Comparison of ENCODE assay signal across 15 mouse cellular contexts in genomic region chr10:47857922-47858321, GRCm38 (mm10).
DNase-seq lines count a peak whose midpoint lies in the region; TF ChIP-seq lines count a peak whose summit lies in the region.
"Had no signal": no experiment of that assay in that cellular context is flagged by ENCODE, and none has a peak within 500 bp of the region (broad histone marks: within the 10 kb centered on the region; RNA-seq: fewer than 3 reads in every experiment).

No protein-coding gene starts in this region.

- intact Hi-C loops in left cerebral cortex, postnatal 36 days (cut with DNase I): no loop called here

- TF ChIP-seq CTCF in brain, embryonic 14.5 days (IDR thresholded peaks at IDR 0.05; ENCODE audit: borderline replicate concordance, extremely low read depth, insufficient read depth, insufficient read length): no peak

- no peak for TF ChIP-seq POLR2A in brain, embryonic 14.5 days (IDR thresholded peaks at IDR 0.05; ENCODE audit: borderline replicate concordance, extremely low read depth, insufficient read depth, insufficient read length, poor library complexity, severe bottlenecking)

- DNase-seq in frontal cortex, adult 2 months (ENCODE audit: extremely low spot score in 1 of 2, low spot score in 1 of 2): peak; percentile 17 to 28
- no peak for DNase-seq in frontal cortex, postnatal 10 days (ENCODE audit: low spot score in 2 of 2)
- peak; percentile 3 to 7 for DNase-seq in left cerebral cortex, adult 9 months (ENCODE audit: low spot score in 2 of 2)
- no peak for DNase-seq in left cerebral cortex, postnatal 36 days (ENCODE audit: low spot score in 2 of 2)
- peak; percentile 6 for DNase-seq in brain, embryonic 14.5 days (ENCODE audit: low read depth)
- no peak for DNase-seq in cerebellum, postnatal 36 days
- DNase-seq: adrenal gland, adult 2 months; adrenal gland, postnatal 14 days; cerebellum, adult 18-20 months; cerebellum, adult 9-10 months; cerebellum, postnatal 14 days; gastrocnemius, postnatal 25 days; heart, adult 18-20 months; heart, postnatal 10 days; heart, postnatal 36 days had no signal

Comparison
In these comparisons a context has a peak if more than half of its experiments do, and no peak if none do; other contexts are left out.
1. DNase-seq: peak in frontal cortex, adult 2 months (2 of 2), left cerebral cortex, adult 9 months (2 of 2) and brain, embryonic 14.5 days (single experiment); none in frontal cortex, postnatal 10 days (0 of 2), left cerebral cortex, postnatal 36 days (0 of 2) and cerebellum, postnatal 36 days (0 of 2).